Mouse (Mus musculus) myocyte (in vitro differentiated cells): ENCODE results near the gene Zfhx3.

Experiments
- E2F4 ChIP-seq: IDR thresholded peaks from one replicate; pipeline ENCODE4 v1.6.1; 2011; ENCODE audit warnings: mild to moderate bottlenecking, control low read depth, moderate library complexity; ENCODE audit not compliant: insufficient read depth
- MAX ChIP-seq: IDR thresholded peaks from one replicate; pipeline ENCODE4 v1.6.1; 2011; ENCODE audit warnings: low read depth, mild to moderate bottlenecking, control low read depth
- MYOD1 ChIP-seq, 3 experiments: IDR thresholded peaks; one replicate each; pipeline ENCODE4 v1.6.1; 2011; ENCODE audit warnings: control low read depth in 2 of 3, low read depth in 2 of 3, mild to moderate bottlenecking in 2 of 3, moderate library complexity in 1 of 3; ENCODE audit not compliant: insufficient read length in 2 of 3, control insufficient read depth in 1 of 3
- MYOG ChIP-seq, 3 experiments: IDR thresholded peaks; one replicate each; pipeline ENCODE4 v1.6.1; 2011; ENCODE audit warnings: control low read depth in 2 of 3, low read depth in 2 of 3, mild to moderate bottlenecking in 2 of 3; ENCODE audit not compliant: insufficient read length in 2 of 3, control insufficient read depth in 1 of 3, insufficient read depth in 1 of 3
- POLR2A ChIP-seq: IDR thresholded peaks from one replicate; pipeline ENCODE4 v1.6.1; 2011; ENCODE audit warnings: low read depth, mild to moderate bottlenecking, control low read depth, moderate library complexity; ENCODE audit not compliant: insufficient read length
- POLR2AphosphoS2 ChIP-seq: IDR thresholded peaks from one replicate; pipeline ENCODE4 v1.6.1; 2011; ENCODE audit warnings: low read depth, control low read depth; ENCODE audit not compliant: insufficient read length
- REST ChIP-seq: IDR thresholded peaks from one replicate; pipeline ENCODE4 v1.6.1; 2011; ENCODE audit warnings: mild to moderate bottlenecking, control low read depth, moderate library complexity; ENCODE audit not compliant: insufficient read depth, insufficient read length
- SRF ChIP-seq: IDR thresholded peaks from one replicate; pipeline ENCODE4 v1.6.1; 2011; ENCODE audit warnings: low read depth; ENCODE audit not compliant: control insufficient read depth, insufficient read length
- TCF12 ChIP-seq: IDR thresholded peaks from one replicate; pipeline ENCODE4 v1.6.1; 2011; ENCODE audit warnings: mild to moderate bottlenecking, control low read depth; ENCODE audit not compliant: poor library complexity, insufficient read depth, severe bottlenecking
- USF1 ChIP-seq: IDR thresholded peaks from one replicate; pipeline ENCODE4 v1.6.1; 2011; ENCODE audit warnings: low read depth, mild to moderate bottlenecking, control low read depth, moderate library complexity

- no peak for TF ChIP-seq USF1
- no peak for TF ChIP-seq POLR2A
- no peak for TF ChIP-seq MYOD1 (IDR thresholded peaks at IDR 0.05; ENCODE audit: control insufficient read depth in 1 of 3, insufficient read length in 2 of 3, low read depth in 2 of 3)
- TF ChIP-seq MAX, result no peak
- no peak for TF ChIP-seq TCF12
- TF ChIP-seq E2F4, result no peak
- no peak for TF ChIP-seq MYOG (IDR thresholded peaks at IDR 0.05; ENCODE audit: control insufficient read depth in 1 of 3, insufficient read depth in 1 of 3, insufficient read length in 2 of 3, low read depth in 2 of 3)
- TF ChIP-seq REST, result no peak
- TF ChIP-seq SRF, result no peak
- TF ChIP-seq POLR2AphosphoS2, result no peak
Measured at GRCm38 (mm10) chr8:108720840-108721239, 778.4 kb downstream of the Zfhx3 start.
